Mouse (Mus musculus): Measurements from ENCODE around the gene Mcfd2. TPM values are rescaled to one million over a fixed set of nuclear protein-coding genes. Genes with fewer than 3 reads are reported as not detected.
"Not testable (repeated sequence)": the region's sequence is repeated elsewhere in the genome, so short reads cannot be mapped to it uniquely, and the experiment has no call there.

Mcfd2 gene
- polyA plus RNA-seq, 1 experiment from 2014 or later: 65.6 TPM

DNA sequence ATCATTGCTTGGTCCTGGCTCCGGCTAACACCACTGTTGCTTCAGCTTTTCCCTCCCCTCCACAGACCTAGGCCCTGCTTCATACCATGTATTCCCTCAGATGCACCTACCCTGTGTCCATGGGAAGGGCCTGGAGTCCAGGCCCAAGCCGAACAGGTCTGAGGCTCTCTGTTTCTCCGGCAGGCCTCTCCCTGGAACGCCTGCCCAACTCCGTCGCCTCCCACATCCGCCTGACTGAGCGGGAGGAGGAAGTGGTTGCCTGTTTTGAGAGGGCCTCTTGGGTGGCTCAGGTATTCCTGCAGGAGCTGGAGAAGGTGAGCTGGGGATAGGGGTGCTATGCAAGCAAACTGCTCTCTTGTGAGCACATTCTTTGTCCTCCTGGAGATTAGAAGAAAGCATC, 41.0 kb upstream of the Mcfd2 start:
- no peaks in the 10 kb centered on the region for H3K4me1 ChIP-seq (replicated peaks; ENCODE audit: control insufficient read depth, insufficient read depth, low read length)
- H3K9me3 ChIP-seq (ENCODE audit: control insufficient read depth, low read length): no peaks in the 10 kb centered on the region
- no peak overlapping the region for H3K9ac ChIP-seq (ENCODE audit: low read length)
- ATAC-seq (replicated peaks; ENCODE audit: low FRiP score) (no peak), DNase-seq (ENCODE audit: low spot score) (no peak)
- WGBS: 85% methylated on average over 8 of the region's 8 CpGs
- H3K27ac ChIP-seq (ENCODE audit: low read depth, low read length): no peak overlapping the region
- H3K27me3 ChIP-seq (ENCODE audit: control insufficient read depth, insufficient read depth, low read length): no peaks in the 10 kb centered on the region
- H3K36me3 ChIP-seq (ENCODE audit: control insufficient read depth, insufficient read depth, low read length): no peaks in the 10 kb centered on the region
- H3K4me3 ChIP-seq (ENCODE audit: low read depth, low read length): no peak overlapping the region
- H3K4me2 ChIP-seq (ENCODE audit: low read depth, low read length, severe bottlenecking): no peak overlapping the region

DNA sequence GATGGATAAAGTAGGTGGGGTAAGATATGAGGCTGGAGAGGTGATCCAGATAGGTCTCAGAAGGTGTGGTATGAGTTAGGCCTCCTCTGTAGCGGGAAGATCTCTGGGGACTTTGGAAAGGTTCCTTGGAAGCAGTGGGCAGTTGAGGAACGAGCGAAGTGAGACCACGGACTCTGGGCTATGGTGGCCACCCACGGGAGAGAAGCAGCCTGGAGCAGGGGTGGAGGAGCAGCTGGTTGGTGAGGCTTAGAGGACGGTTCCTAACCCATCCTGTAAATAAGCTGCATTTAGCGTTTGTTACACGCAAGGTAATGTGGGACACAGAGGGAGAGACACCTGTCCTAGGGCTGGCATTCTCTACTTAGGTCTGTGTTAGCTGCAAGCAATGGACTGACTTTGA, 39.3 kb upstream of the Mcfd2 start:
- no peak for DNase-seq (ENCODE audit: low spot score)
- Histone ChIP-seq H3K4me3 (ENCODE audit: low read depth, low read length) (no peak overlapping the region), H3K27ac (ENCODE audit: low read depth, low read length) (no peak overlapping the region), H3K4me1 (replicated peaks; ENCODE audit: control insufficient read depth, insufficient read depth, low read length) (no peaks in the 10 kb centered on the region), H3K9me3 (ENCODE audit: control insufficient read depth, low read length) (no peaks in the 10 kb centered on the region), H3K4me2 (ENCODE audit: low read depth, low read length, severe bottlenecking) (no peak overlapping the region), H3K9ac (ENCODE audit: low read length) (no peak overlapping the region), H3K36me3 (ENCODE audit: control insufficient read depth, insufficient read depth, low read length) (no peaks in the 10 kb centered on the region), H3K27me3 (ENCODE audit: control insufficient read depth, insufficient read depth, low read length) (no peaks in the 10 kb centered on the region)
- no peak for ATAC-seq (replicated peaks; ENCODE audit: low FRiP score)
- WGBS: 94% methylated on average over 8 of the region's 8 CpGs

DNA sequence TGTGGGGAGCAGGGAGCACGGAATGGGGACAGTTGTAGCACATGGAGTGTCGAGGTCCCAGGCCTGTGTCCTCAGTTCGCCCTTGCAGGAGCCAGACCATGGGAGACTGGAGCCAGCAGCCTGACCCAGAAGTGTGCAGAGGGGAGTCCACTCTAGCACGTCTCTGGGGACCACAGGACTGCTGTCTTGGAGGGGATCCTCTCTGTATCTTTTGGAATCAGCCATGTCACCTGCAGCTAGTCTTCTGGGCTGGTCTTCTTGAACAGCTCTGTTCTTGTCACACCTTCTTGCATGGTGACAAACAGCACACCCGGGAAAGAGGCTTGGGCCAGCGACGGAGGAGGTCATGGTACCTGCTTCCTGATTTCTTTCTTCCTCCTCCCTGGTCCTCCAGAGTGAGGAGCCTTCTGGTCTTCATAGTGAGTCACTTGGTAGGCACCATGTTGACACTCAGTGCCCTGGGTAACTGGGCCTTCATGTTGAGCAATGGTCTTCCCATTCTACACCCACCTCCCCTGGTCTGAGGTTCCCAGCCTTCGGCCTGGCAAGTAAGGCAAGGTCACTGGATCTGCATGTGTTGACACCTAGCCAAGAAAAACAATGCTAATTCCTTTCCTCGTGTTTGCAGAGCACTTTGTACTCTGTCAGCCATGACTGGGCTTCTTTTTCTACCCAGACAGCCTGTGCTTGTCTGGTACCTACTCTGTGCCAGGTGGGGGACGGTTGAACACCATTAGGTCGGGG, 38.6 kb upstream of the Mcfd2 start:
- 86% methylated on average over 11 of the region's 11 CpGs for WGBS
- DNase-seq (ENCODE audit: low spot score) (no peak), ATAC-seq (replicated peaks; ENCODE audit: low FRiP score) (no peak)
- no peak overlapping the region for H3K4me3 ChIP-seq (ENCODE audit: low read depth, low read length)
- no peak overlapping the region for H3K27ac ChIP-seq (ENCODE audit: low read depth, low read length)
- H3K9ac ChIP-seq (ENCODE audit: low read length): no peak overlapping the region
- H3K4me1 ChIP-seq (replicated peaks; ENCODE audit: control insufficient read depth, insufficient read depth, low read length): no peaks in the 10 kb centered on the region
- H3K9me3 ChIP-seq (ENCODE audit: control insufficient read depth, low read length): no peaks in the 10 kb centered on the region
- H3K27me3 ChIP-seq (ENCODE audit: control insufficient read depth, insufficient read depth, low read length): no peaks in the 10 kb centered on the region
- H3K36me3 ChIP-seq (ENCODE audit: control insufficient read depth, insufficient read depth, low read length): no peaks in the 10 kb centered on the region
- H3K4me2 ChIP-seq (ENCODE audit: low read depth, low read length, severe bottlenecking): no peak overlapping the region

- DNase-seq (ENCODE audit: low spot score) (no peak), ATAC-seq (replicated peaks; ENCODE audit: low FRiP score) (no peak)
- H3K4me1 ChIP-seq (replicated peaks; ENCODE audit: control insufficient read depth, insufficient read depth, low read length): no peaks in the 10 kb centered on the region
- no peaks in the 10 kb centered on the region for H3K36me3 ChIP-seq (ENCODE audit: control insufficient read depth, insufficient read depth, low read length)
- H3K9me3 ChIP-seq (ENCODE audit: control insufficient read depth, low read length): no peaks in the 10 kb centered on the region
- H3K27ac ChIP-seq (ENCODE audit: low read depth, low read length): no peak overlapping the region
- H3K27me3 ChIP-seq (ENCODE audit: control insufficient read depth, insufficient read depth, low read length): no peaks in the 10 kb centered on the region
- no peak overlapping the region for H3K4me3 ChIP-seq (ENCODE audit: low read depth, low read length)
- WGBS: 86% methylated on average over 13 of the region's 13 CpGs
- H3K9ac ChIP-seq (ENCODE audit: low read length): no peak overlapping the region
- H3K4me2 ChIP-seq (ENCODE audit: low read depth, low read length, severe bottlenecking): no peak overlapping the region
Measured at GRCm38 (mm10) chr17:87302014-87302794, 36.5 kb upstream of the Mcfd2 start.

GRCm38 (mm10) chr17:87301607-87302006, 35.9 kb upstream of the Mcfd2 start:
- not testable (repeated sequence) for DNase-seq (ENCODE audit: low spot score); ATAC-seq (replicated peaks; ENCODE audit: low FRiP score); H3K9me3 ChIP-seq (ENCODE audit: control insufficient read depth, low read length); H3K4me3 ChIP-seq (ENCODE audit: low read depth, low read length); H3K4me1 ChIP-seq (replicated peaks; ENCODE audit: control insufficient read depth, insufficient read depth, low read length); H3K4me2 ChIP-seq (ENCODE audit: low read depth, low read length, severe bottlenecking); H3K27ac ChIP-seq (ENCODE audit: low read depth, low read length); H3K27me3 ChIP-seq (ENCODE audit: control insufficient read depth, insufficient read depth, low read length); H3K36me3 ChIP-seq (ENCODE audit: control insufficient read depth, insufficient read depth, low read length); H3K9ac ChIP-seq (ENCODE audit: low read length)
- 92% methylated on average over 9 of the region's 9 CpGs for WGBS

DNA sequence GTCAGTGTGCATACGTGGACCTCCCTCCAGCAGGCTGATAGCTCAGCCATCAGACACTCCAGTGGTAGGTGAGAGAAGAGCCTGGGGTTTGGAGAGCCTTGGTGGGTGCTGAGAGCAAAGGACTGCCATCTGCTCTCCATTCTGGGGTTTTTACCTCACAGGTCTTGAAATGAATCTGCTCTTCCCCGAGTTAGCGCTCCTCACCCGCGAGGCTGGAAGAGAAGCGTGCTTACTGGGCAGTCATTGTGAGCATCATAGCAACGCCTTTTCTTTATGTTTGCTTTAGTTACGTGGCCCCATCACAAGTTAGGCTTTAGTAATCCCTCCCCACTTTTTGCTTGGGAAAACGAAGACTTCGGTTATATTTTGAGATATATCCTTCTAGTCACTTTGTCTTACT, 34.6 kb upstream of the Mcfd2 start:
- no peak for ATAC-seq (replicated peaks; ENCODE audit: low FRiP score)
- H3K4me2 ChIP-seq (ENCODE audit: low read depth, low read length, severe bottlenecking): no peak overlapping the region
- H3K27ac ChIP-seq (ENCODE audit: low read depth, low read length): no peak overlapping the region
- no peaks in the 10 kb centered on the region for H3K36me3 ChIP-seq (ENCODE audit: control insufficient read depth, insufficient read depth, low read length)
- DNase-seq (ENCODE audit: low spot score): no peak
- WGBS: 86% methylated on average over 10 of the region's 10 CpGs
- H3K27me3 ChIP-seq (ENCODE audit: control insufficient read depth, insufficient read depth, low read length): no peaks in the 10 kb centered on the region
- H3K4me1 ChIP-seq (replicated peaks; ENCODE audit: control insufficient read depth, insufficient read depth, low read length): no peaks in the 10 kb centered on the region
- no peaks in the 10 kb centered on the region for H3K9me3 ChIP-seq (ENCODE audit: control insufficient read depth, low read length)
- no peak overlapping the region for H3K4me3 ChIP-seq (ENCODE audit: low read depth, low read length)
- H3K9ac ChIP-seq (ENCODE audit: low read length): no peak overlapping the region

- DNase-seq (ENCODE audit: low spot score): no peak
- H3K9ac ChIP-seq (ENCODE audit: low read length): no peak overlapping the region
- no peak overlapping the region for H3K27ac ChIP-seq (ENCODE audit: low read depth, low read length)
- H3K36me3 ChIP-seq (ENCODE audit: control insufficient read depth, insufficient read depth, low read length): no peaks in the 10 kb centered on the region
- 81% methylated on average over 6 of the region's 6 CpGs for WGBS
- no peak for ATAC-seq (replicated peaks; ENCODE audit: low FRiP score)
- H3K4me2 ChIP-seq (ENCODE audit: low read depth, low read length, severe bottlenecking): no peak overlapping the region
- H3K4me3 ChIP-seq (ENCODE audit: low read depth, low read length): no peak overlapping the region
- no peaks in the 10 kb centered on the region for H3K27me3 ChIP-seq (ENCODE audit: control insufficient read depth, insufficient read depth, low read length)
- no peaks in the 10 kb centered on the region for H3K9me3 ChIP-seq (ENCODE audit: control insufficient read depth, low read length)
- H3K4me1 ChIP-seq (replicated peaks; ENCODE audit: control insufficient read depth, insufficient read depth, low read length): no peaks in the 10 kb centered on the region
Measured at GRCm38 (mm10) chr17:87298944-87299343, 33.2 kb upstream of the Mcfd2 start.

GRCm38 (mm10) chr17:87296701-87297100, 31.0 kb upstream of the Mcfd2 start:
- not testable (repeated sequence) for H3K4me3 ChIP-seq (ENCODE audit: low read depth, low read length); H3K27ac ChIP-seq (ENCODE audit: low read depth, low read length); H3K9ac ChIP-seq (ENCODE audit: low read length); H3K27me3 ChIP-seq (ENCODE audit: control insufficient read depth, insufficient read depth, low read length); H3K4me2 ChIP-seq (ENCODE audit: low read depth, low read length, severe bottlenecking); H3K4me1 ChIP-seq (replicated peaks; ENCODE audit: control insufficient read depth, insufficient read depth, low read length); ATAC-seq (replicated peaks; ENCODE audit: low FRiP score); H3K36me3 ChIP-seq (ENCODE audit: control insufficient read depth, insufficient read depth, low read length); H3K9me3 ChIP-seq (ENCODE audit: control insufficient read depth, low read length); DNase-seq (ENCODE audit: low spot score)
- 84% methylated on average over 1 of the region's 1 CpGs for WGBS

DNA sequence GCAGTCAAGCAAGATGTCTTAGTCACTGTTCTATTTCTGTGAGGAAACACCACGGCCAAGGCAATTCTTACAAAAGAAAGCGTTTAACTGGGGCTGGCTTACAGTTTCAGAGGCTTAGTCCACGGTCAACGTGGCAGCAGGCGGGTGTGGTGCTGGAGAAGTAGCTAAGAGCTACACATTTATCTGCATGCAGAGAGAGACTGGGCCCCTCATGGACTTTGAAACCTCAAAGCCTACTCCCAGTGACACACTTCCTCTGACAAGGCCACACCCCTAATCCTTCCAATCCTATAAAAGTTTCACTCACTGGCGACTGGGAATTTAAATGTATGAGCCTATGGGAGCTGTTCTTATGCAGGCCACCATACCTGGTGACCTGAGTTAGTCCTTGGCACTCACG, 30.0 kb upstream of the Mcfd2 start:
- WGBS: 79% methylated on average over 7 of the region's 7 CpGs
- Histone ChIP-seq H3K4me1 (replicated peaks; ENCODE audit: control insufficient read depth, insufficient read depth, low read length) (no peaks in the 10 kb centered on the region), H3K4me2 (ENCODE audit: low read depth, low read length, severe bottlenecking) (no peak overlapping the region), H3K9ac (ENCODE audit: low read length) (no peak overlapping the region), H3K27me3 (ENCODE audit: control insufficient read depth, insufficient read depth, low read length) (no peaks in the 10 kb centered on the region), H3K36me3 (ENCODE audit: control insufficient read depth, insufficient read depth, low read length) (no peaks in the 10 kb centered on the region), H3K27ac (ENCODE audit: low read depth, low read length) (no peak overlapping the region), H3K9me3 (ENCODE audit: control insufficient read depth, low read length) (no peaks in the 10 kb centered on the region), H3K4me3 (ENCODE audit: low read depth, low read length) (no peak overlapping the region)
- DNase-seq (ENCODE audit: low spot score) (no peak), ATAC-seq (replicated peaks; ENCODE audit: low FRiP score) (no peak)
